Mouse (Mus musculus): ENCODE results near the gene Ins2.

Gene Ins2

DNA sequence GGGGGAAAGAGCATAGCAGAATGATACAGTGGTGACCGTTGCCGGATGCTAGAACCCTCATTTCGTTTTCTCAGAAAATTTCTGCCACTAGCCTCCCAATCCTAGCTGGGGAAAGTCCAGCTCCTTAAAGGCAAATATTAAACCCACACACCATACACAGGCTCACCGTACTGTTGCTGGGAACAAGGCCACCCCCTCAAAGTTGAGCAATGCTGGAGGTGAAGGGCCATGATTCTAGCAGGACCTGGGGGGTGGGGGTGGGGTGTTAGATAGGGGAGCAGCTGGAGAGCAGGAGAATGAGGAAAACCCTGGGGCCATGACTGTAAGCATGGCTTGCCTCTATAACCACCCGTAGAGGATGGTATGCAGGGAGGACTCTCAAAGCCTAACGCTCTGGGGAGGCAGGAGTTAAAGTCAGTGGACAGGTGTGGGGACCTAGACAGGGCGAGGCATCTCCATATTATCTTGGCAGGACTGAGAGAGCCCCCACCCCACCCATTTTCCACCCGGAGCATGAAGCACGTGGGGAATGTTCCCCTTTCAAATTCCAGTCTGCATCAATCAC lies 78.6 kb downstream of the Ins2 start:
- DNase-seq (ENCODE audit: low read depth, low spot score), result no peak

DNA sequence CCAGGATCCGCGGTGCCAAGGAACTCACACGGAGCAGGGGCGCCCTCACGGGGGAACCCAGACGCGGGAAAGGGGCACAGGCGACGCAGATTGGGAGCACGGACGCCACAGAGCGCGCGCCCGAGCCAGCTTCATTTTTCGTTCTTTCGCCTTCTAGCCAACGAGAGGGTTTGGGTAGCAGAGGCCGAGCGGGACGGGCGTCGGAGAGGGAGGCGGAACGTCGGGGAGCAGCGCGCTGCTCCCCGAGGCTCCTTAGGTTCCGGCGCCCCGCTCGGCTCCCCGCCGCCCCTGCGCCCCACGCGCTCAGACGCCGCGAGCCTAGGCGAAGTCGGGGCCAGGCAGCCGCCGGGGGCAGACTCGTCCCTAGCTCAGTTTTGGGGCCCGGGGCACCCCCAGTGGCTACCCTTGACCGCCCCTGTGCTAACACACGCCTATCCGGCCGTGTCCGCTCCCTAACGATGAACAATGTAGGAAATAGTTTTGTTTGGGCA lies 79.2 kb downstream of the Ins2 start:
- DNase-seq (ENCODE audit: low read depth, low spot score), result no peak

DNA sequence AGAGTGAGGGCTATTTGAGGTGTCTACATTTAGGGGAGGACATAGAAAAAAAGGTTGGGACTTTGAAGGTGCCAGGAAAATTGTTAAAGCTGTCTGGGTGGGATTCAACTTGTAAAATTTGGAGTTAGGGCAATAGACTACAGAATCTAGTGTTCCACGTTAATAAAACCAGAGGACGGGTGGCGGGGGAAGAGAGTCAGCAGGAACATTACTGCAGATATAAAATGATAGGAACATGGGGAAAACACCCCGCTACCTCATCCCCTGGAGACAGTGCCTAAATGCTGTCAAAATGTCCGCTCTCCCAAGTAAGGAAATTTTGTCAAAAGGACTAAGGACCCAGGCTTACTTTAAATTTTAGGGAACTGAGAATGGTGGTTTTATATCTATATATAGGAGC lies 80.0 kb downstream of the Ins2 start:
- no peak for DNase-seq (ENCODE audit: low read depth, low spot score)

DNA sequence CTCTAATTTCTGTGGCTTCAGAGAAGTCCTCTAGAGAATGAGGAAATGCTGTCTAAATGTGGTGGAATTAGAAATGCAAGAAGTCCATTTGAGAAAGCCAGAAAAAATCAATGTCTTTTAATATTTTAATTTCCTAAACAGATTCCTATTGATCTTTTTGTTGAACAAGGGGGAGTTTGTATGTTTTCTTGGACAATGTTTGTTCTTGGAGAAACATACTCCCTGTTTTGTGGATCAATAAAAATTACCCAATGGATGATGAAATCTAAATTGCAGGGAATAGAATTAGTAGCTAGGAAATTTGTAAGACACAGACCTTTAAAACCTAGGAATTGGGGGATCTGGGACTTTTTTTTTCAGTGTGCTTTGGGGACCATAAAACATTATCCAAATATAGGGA lies 81.4 kb downstream of the Ins2 start:
- no peak for DNase-seq (ENCODE audit: low read depth, low spot score)

DNA sequence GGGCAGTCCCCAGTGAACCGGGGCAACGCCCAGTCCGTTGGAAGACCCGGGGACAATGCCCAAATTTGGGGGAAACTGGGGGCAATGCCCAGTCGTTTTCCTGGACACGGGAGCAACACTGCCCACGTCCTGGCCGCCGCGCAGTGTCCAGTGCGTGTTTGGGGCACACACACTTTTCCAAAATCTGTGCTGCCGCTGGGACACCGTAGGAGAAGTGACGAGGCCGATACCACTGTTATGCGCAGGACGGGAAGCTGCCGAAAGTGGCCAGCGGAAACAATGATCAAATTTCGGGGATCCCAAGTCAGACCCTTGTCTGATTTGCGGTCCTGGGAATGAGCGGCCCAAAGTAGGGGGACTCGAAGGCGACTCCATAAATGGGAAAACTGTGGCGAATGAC lies 82.1 kb downstream of the Ins2 start:
- no peak for DNase-seq (ENCODE audit: low read depth, low spot score)

DNA sequence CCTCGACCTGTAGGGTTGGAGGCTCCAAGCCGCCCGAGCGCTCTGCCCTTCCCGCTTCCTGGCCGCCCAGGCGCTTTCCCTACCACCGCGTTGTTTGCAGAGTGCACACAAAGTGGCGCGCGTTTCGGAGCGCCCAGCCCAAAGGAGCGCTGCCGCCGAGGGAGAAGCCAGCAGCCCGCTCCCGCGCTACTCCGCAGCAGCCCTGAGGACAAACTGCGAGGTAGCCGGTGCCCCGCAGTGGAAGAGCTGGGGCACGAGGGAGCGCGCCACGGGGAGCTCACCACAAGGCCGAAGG lies 82.6 kb downstream of the Ins2 start:
- DNase-seq (ENCODE audit: low read depth, low spot score), result no peak

DNA sequence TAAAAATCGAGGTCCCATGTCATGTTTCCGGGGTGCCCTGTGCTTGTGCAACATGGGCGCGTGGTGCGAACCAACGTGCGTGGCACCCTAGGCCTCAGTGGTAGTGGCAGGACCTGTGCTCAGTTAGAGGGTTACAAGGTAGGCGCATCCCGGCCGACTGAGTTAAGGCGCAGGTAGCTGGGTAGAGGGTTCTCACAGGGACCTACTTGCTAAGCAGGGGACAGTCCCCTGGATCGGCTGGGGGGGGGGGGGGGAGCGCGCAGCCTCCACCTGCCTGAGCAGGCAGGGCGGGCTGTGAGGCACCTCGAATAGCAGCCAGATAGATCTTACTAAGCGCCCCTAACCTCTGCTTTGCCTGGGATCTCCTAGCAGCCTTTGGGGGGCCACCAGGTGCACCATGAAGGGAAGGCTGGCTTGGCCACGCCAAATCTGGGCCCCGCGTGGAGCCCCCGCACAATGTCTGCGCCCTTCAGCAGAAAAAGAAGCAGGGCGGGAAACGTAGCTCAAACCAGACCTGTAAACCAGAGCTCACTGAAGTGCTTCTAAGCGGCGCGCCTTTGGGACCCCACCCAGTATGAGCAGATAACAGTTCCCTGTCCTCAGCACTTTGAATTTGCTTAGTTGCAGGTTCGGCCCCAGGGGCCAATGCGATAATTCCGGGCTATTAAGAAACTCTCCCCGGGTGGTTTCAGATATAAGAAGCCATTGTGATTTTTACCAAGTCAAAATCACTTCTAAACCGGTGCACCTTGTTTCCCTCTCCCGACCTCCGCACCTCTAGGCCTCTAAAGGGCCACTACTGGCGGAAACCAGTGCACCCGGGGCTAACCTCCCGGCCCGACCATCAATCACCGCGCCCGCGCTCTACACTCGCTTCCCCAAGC lies 83.2 kb downstream of the Ins2 start:
- DNase-seq (ENCODE audit: low read depth, low spot score), result no peak

DNA sequence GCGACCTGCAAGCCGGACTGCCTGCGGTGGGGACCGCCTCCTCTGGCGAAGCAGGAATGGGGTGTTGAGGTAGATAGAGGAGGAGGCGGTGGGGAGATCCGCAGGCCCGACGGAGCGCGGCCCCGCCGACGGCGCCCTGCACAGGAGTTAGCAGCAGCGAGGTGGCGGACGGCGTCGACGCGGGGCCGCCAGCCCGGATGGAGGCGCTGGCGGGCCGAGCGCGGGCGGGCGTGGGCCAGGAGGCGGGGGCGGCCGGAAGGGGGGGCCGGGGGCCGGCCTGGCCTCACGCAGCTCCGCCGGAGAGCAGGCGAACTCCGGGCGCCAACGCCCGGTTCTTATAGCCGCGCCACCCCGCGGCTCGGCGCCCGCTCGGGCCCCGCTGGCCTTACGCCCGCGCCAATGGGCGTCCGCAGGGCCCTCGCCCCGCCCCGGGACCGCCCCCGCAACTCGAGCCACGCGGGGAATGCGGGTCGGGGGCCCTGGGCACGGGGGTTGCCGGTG lies 84.0 kb downstream of the Ins2 start:
- DNase-seq (ENCODE audit: low read depth, low spot score), result no peak

DNA sequence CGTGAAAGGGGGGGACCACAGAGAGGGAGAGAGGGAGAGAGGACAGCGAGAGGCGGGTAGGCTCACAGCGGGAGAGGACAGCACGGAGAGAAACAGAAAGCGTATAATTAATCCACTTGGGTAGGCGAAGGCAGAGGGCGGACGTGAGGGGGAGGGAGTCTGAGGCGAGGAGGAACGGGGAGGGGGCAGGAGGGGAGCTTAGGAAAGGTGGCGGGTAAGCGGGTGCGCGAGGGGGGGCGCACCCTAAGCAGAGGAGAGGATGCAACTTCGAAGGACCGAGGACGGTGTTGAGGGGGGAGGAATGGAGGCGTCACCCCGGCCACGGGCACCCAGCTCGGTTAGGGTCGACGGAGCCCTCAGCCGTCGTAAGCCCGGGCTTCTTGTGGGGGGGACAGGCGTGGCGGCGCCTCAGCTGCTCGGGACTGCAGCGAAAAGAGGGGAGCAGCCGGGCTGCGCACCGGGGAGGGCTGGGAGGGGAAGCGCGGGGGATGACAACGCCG lies 84.5 kb downstream of the Ins2 start:
- DNase-seq (ENCODE audit: low read depth, low spot score), result peak; percentile 11

DNA sequence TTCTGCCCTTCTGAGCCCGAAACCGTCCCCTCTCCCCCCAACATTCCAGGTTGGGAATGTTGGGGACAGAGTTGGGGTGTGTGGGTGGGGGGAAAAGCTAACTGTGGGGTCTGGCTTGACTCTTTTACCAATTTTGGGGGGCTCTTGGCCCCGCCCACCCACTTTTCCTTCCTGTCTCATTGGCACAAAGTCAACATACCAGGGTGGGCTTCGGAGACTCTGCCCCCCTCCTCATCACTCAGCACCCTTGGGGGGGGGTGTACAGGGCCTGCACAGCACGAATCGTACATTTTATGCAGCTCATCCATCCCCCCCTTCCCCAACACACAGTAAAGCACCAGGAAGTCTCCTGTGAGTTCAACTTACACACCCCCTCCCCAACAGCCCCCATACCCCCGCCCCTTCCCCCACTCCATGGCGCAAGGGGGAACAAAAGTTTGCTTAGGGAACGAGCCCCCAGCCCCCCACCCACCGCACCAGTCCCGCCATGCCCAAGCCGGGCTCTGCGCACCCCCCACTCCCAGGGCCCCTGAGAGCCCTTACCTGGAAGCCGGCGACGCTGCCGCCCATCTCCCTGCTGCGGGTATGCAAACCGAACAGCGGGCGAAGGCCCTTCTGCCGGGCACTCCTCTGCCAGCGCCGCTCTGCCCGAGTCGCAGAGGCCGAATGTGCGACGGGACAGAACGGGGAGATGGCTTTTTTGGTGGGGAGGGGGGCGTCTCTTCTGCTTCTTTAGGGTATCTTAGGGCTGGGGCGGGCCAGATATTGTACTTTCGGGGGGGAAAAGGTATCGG lies 85.2 kb downstream of the Ins2 start:
- DNase-seq (ENCODE audit: low read depth, low spot score), result no peak

DNA sequence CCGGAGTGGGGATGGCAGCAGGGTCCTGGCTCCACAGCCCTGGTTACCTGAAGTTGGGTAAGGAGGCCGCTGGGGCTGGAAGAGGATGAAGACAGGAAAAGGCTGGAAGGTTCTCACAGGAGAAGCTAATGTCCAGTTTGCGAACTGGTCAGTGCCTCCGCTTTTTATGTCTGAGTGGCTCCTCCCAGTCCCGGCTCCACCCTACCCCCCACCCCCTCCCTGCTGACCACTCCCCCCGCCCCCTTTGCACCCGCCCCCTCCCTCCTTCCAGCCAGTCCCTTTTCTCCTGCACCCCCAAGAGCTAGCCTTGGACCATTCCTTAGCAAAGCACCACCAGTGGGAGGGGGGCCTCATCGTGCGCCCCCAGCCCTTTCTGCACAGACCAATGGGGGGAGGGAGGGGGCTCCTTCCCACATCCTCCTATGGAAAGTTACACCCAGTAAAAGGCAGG lies 85.8 kb downstream of the Ins2 start:
- DNase-seq (ENCODE audit: low read depth, low spot score), result no peak

DNA sequence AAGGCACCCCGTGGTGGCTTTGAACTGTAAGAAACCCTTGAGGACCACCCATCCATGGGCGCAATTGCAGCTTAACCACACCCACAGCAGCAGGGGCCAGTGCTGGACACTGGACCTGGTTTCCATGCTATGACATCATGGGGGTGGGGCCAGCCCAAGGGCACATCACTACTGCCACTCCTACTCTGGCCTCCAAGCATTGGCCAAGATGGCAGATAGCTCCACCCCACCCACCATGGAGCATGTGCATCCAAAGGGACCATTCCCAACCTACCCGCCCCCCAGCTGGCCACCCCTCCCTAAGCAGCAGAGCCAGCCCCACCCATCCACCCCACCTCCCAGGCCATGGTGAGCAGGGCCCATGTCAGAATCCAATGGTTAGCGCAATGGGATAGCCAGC lies 87.1 kb downstream of the Ins2 start:
- no peak for DNase-seq (ENCODE audit: low read depth, low spot score)

DNA sequence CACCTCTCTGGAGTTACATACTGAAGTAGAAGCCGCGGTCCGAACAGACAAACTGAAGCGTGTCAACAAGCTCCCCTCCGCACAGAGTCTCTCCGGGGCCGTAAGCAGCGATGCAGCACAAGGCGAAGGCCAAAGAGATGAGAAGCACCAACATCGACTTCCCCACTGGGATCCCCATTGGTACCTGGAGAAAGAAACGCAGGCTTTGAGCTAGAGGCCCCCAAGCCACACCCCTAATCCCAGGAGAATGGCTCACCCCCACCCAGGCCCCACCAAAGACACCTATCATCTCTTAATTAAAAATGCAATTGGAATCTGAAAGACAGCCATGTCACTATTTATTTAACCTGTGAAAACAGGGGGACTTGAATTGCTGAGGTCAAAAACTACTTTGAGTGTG lies 87.5 kb downstream of the Ins2 start:
- DNase-seq (ENCODE audit: low read depth, low spot score), result no peak

DNA sequence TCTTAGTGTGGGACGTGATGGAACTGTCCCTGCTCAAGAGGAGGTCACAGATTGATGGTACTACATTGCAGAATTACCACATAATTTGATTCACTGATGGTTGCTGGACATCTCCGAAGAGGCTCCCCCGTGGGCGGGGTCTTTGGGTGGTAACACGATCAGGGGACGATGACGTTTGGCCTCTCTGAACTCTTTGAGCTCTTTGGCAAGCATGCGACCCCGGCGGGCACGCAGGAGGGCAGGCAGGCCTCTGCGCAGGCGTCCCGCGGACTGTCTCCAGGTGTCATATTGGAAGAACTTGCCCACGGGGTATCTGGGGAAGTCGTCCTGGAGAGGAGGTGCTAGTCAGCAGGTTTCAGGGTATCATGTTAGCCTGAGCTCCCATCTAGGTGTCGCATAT lies 89.5 kb downstream of the Ins2 start:
- DNase-seq (ENCODE audit: low read depth, low spot score), result no peak

DNA sequence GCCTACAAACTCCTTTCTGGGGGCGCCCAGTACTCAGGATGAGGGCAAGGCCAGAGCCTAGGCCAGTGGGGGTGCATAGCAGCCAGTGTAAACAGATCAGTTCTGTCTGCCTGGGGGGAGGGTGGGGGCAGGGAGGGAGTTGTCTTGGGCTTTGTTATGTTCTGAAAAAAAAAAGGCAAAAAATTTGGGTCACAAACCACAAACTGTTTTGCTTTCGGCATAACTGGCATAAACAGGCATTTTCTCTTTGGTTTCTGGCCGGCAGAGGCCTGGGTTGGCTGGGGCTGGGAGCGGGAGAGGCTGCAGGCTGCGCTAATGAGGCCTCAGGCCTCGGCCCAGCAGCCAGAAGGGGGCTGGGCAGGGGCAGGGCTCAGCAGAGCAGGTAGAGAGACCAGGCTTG lies 96.5 kb downstream of the Ins2 start:
- no peak for DNase-seq (ENCODE audit: low read depth, low spot score)

DNA sequence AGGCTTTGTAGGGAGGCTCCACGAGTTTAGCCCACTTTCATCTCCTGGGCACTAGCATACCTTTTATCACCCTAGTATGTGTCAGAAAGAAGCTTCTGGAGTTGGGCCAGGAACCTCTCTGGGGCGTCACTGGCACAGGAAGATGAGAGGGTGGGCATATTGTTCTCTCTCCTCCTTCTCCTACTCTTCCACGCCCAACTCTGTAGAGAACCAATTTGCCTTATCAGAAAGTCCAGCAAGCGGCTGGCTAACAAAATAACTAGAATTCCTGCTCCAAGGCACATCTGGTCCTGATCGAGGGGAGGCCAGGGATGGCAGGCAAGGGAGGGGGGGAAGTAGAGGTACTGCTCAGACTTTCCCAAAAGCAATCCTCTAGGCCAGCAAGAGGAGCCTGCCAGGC lies 98.1 kb downstream of the Ins2 start:
- no peak for DNase-seq (ENCODE audit: low read depth, low spot score)

DNA sequence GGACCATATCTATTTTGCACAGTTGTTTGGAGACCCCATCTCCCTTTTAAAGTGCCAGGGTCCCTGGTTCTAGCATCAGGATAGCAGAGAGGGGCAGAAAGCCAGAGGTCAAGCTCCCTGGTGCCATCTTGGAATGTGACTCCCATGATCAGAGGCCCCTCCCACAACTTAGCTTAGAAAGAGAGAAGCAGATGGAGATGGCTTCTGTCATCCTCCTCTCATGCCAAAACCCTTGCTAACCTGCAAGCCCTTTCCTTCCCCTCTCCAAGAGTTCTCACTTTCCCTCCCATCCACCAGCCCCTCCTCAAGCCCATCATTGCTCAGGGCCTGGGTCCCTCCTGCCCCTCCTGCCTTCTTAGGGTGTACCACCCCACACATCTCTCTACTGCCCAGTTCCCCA lies 107.0 kb downstream of the Ins2 start:
- no peak for DNase-seq (ENCODE audit: low read depth, low spot score)

DNA sequence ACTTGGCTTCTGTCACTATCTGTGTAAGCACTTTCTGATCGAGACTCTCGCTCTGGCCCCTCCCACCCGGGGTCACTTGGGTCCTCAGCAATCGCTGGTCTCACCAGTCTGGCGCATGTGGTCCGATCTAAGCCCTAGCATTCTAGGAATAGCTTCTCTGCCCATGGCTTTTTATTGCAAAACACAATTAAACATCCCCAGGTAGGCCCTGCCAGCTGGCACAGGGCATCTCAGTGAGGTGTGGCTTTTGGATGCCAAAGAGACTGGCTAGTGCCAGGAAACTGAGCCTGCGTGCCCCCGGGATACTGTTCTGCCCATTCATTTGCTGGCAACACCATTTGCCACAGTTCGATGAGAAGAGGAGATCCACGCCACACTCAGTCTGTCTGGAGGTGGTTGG lies 112.5 kb downstream of the Ins2 start:
- DNase-seq (ENCODE audit: low read depth, low spot score), result no peak

DNA sequence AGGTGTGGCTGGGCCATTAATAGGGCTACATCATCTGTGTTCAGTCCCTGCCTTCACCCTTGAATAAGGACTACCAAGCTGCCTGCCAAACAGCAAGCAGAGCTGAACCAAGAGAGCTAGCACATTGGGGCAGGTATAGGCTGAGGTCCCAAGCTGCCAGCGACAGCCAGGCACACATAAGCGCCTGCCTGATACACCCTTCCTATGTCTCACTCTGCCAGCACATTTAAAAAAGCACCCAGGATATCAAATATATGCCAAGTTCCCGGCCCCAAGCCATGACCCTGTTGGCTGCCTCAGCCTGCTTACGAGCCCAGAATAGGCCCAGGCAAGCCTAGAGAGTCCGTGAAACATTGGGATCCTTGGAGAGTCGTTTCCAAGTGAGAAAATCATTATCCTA lies 113.4 kb downstream of the Ins2 start:
- DNase-seq (ENCODE audit: low read depth, low spot score), result no peak

Data from CD4-positive helper T cell, adult 2 months (primary cell).